Mouse (Mus musculus): ENCODE measurements around the gene Hoxc12. TPM values are rescaled to one million over a fixed set of nuclear protein-coding genes. Genes with fewer than 3 reads are reported as not detected.

Gene Hoxc12
- total and polyA plus RNA-seq, 3 experiments = not detected

DNA sequence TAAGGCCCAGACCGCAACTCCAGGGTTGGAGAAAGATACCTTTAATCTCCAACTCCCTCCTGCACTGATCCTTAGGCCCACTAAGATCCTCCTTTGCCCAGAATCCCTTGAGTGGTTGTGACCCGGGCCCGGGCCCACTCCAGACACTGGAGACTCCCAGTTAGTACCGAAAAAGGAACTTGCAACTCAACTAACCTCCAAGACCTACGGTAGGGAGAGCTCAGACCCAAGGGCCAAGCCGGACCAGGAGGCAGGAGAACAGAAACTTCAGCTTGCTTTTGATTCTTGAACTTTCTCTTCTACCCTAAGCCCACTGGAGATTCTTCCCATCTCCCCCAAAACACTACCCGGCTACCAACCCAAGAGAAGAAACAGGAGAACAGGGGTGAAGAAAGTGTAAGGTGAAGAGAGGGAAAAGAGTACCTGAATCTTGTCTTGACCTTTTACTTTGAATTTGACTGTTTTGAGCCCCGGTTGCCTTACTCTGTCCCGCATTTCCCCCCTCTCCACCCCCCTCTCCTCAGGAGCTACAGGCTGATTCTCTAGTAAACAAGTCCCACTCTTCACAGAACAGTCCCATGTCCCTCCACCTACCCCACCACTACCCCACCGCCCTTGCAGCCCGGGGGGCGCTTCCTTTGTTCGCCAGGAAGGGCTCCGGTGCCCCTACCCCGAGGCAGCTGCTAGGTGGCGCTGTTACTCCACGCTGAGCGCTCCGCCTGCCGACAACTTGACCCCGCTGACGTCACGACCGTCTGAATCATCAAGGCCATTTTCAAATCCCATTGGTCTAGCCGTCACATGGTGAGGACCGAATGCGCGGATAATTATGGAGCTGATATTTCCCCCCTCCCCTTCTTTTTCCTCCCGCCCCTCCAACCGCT is 29.6 kb downstream of the Hoxc12 start:
- peaks cover 12 to 17% of the 10 kb centered on the region in 2 experiments for H3K4me1 ChIP-seq (ENCODE audit: control insufficient read depth in 1 of 2, insufficient read depth in 2 of 2, low read length in 2 of 2)
- peak; percentile 100 for DNase-seq (ENCODE audit: low read depth, low spot score)
- H3K27ac ChIP-seq (ENCODE audit: control insufficient read depth, low read depth, low read length) = peak overlapping the region; percentile 25; the same call in 1 of the 2 replicates
- H3K79me2 ChIP-seq (ENCODE audit: control insufficient read depth, insufficient read depth, low read length, poor library complexity) = peaks cover 29% of the 10 kb centered on the region
- H3K9ac ChIP-seq (ENCODE audit: control insufficient read depth, low read depth, low read length, poor library complexity, severe bottlenecking) = peak overlapping the region; percentile 93
- no peaks in the 10 kb centered on the region for H3K9me3 ChIP-seq (replicated peaks; ENCODE audit: insufficient read depth, low read length)
- H3K4me3 ChIP-seq (ENCODE audit: control insufficient read depth in 1 of 2, insufficient read depth in 1 of 2, low read depth in 2 of 2, low read length in 2 of 2) = peak overlapping the region; percentile 84 to 97
- peaks cover 12 to 22% of the 10 kb centered on the region in 2 experiments for H3K27me3 ChIP-seq (ENCODE audit: control insufficient read depth in 1 of 2, insufficient read depth in 2 of 2, low read length in 2 of 2)
- H3K36me3 ChIP-seq (ENCODE audit: control insufficient read depth in 1 of 2, insufficient read depth in 2 of 2, low read length in 2 of 2) = peaks cover 0 to 18% of the 10 kb centered on the region in 2 experiments; a peak in 2 of 4 replicates
- TF ChIP-seq TAL1 (IDR thresholded peaks at IDR 0.05; ENCODE audit: low read length) = no peak
- peak; percentile 80 for TF ChIP-seq MYC (IDR thresholded peaks at IDR 0.05; ENCODE audit: low read depth, low read length)
- TF ChIP-seq ZMIZ1 (IDR thresholded peaks at IDR 0.05; ENCODE audit: low read depth, low read length) = no peak
- no peak for TF ChIP-seq TBP (IDR thresholded peaks at IDR 0.05; ENCODE audit: low read depth, low read length)
- peak; percentile 28; the same call in 1 of the 2 replicates for TF ChIP-seq GATA1 (IDR thresholded peaks at IDR 0.05; ENCODE audit: low read depth, low read length)
- TF ChIP-seq ETS1 (IDR thresholded peaks at IDR 0.05; ENCODE audit: low read depth, low read length) = peak; percentile 74; the same call in 1 of the 2 replicates
- no peak for TF ChIP-seq CHD1 (IDR thresholded peaks at IDR 0.05; ENCODE audit: low read depth, low read length)
- TF ChIP-seq ZNF384 (IDR thresholded peaks at IDR 0.05; ENCODE audit: low read depth, low read length) = no peak; the same call in 1 of the 2 replicates
- peak; percentile 53 for TF ChIP-seq ELF1 (IDR thresholded peaks at IDR 0.05; ENCODE audit: low read depth, low read length)
- TF ChIP-seq SMC3 (IDR thresholded peaks at IDR 0.05; ENCODE audit: low read depth, low read length) = peak; percentile 89
- peak in 1 of 2 experiments; percentile 35; a peak in 1 of 4 replicates for TF ChIP-seq EP300 (IDR thresholded peaks at IDR 0.05; ENCODE audit: low read depth in 1 of 2, low read length in 2 of 2)
- peak; percentile 100 for TF ChIP-seq RAD21 (IDR thresholded peaks at IDR 0.05; ENCODE audit: low read depth, low read length)
- TF ChIP-seq CTCF (IDR thresholded peaks at IDR 0.05 in 2 of 3, conservative IDR thresholded peaks at IDR 0.05 in 1 of 3; ENCODE audit: control insufficient read depth in 1 of 3, insufficient read depth in 1 of 3, low read depth in 2 of 3, low read length in 3 of 3, poor library complexity in 1 of 3, severe bottlenecking in 1 of 3) = peak; percentile 94 to 100 (median 100)
- TF ChIP-seq ZC3H11A (IDR thresholded peaks at IDR 0.05; ENCODE audit: low read depth, low read length) = peak; percentile 90
- TF ChIP-seq MAX (IDR thresholded peaks at IDR 0.05; ENCODE audit: low read length) = peak; percentile 80
- no peak; the same call in 1 of the 2 replicates for TF ChIP-seq MAZ (IDR thresholded peaks at IDR 0.05; ENCODE audit: low read depth, low read length)
- peak; percentile 84; the same call in 1 of the 2 replicates for TF ChIP-seq SIN3A (IDR thresholded peaks at IDR 0.05; ENCODE audit: low read length)
- TF ChIP-seq MYB (IDR thresholded peaks at IDR 0.05; ENCODE audit: low read depth, low read length) = no peak
- TF ChIP-seq UBTF (IDR thresholded peaks at IDR 0.05; ENCODE audit: borderline replicate concordance, insufficient read depth, low read depth, low read length) = no peak
- TF ChIP-seq JUND (IDR thresholded peaks at IDR 0.05; ENCODE audit: low read depth, low read length) = peak; percentile 88
- TF ChIP-seq POLR2AphosphoS2 (IDR thresholded peaks at IDR 0.05; ENCODE audit: low read length) = no peak
- TF ChIP-seq KAT2A (conservative IDR thresholded peaks at IDR 0.05; ENCODE audit: low read depth, low read length) = 0 out of 2 replicates have a peak, but pooled peaks have one; percentile 28
- TF ChIP-seq NRF1 (IDR thresholded peaks at IDR 0.05; ENCODE audit: insufficient read depth, low read depth, low read length, poor library complexity, severe bottlenecking) = peak; percentile 35; the same call in 1 of the 2 replicates
- TF ChIP-seq CHD2 (IDR thresholded peaks at IDR 0.05; ENCODE audit: low read length) = no peak
- no peak for TF ChIP-seq RCOR1 (IDR thresholded peaks at IDR 0.05; ENCODE audit: low read depth, low read length)
- peak; percentile 59; the same call in 1 of the 2 replicates for TF ChIP-seq BHLHE40 (IDR thresholded peaks at IDR 0.05; ENCODE audit: borderline replicate concordance, low read depth, low read length)
- no peak for TF ChIP-seq NELFE (IDR thresholded peaks at IDR 0.05; ENCODE audit: low read depth, low read length)
- TF ChIP-seq POLR2A (IDR thresholded peaks at IDR 0.05; ENCODE audit: control insufficient read depth in 1 of 2, insufficient read depth in 1 of 2, low read depth in 1 of 2, low read length in 2 of 2, poor library complexity in 1 of 2) = peak in 1 of 2 experiments; percentile 7; a peak in 1 of 4 replicates
- peak; percentile 95 for TF ChIP-seq USF1 (IDR thresholded peaks at IDR 0.05; ENCODE audit: low read depth, low read length)
- peak in 1 of 2 experiments; percentile 74; a peak in 1 of 4 replicates for TF ChIP-seq USF2 (IDR thresholded peaks at IDR 0.05; ENCODE audit: borderline replicate concordance in 1 of 2, insufficient read depth in 1 of 2, low read depth in 1 of 2, low read length in 2 of 2)
- no peak for TF ChIP-seq E2F4 (IDR thresholded peaks at IDR 0.05; ENCODE audit: borderline replicate concordance, low read depth, low read length)
- TF ChIP-seq POLR2AphosphoS5 (IDR thresholded peaks at IDR 0.05; ENCODE audit: borderline replicate concordance, low read depth, low read length) = no peak
- TF ChIP-seq MEF2A (IDR thresholded peaks at IDR 0.05; ENCODE audit: extremely low read depth, insufficient replicate concordance, low read depth, low read length, poor library complexity, severe bottlenecking) = no peak
- TF ChIP-seq GABPA (IDR thresholded peaks at IDR 0.05; ENCODE audit: low read depth, low read length) = peak; percentile 35; the same call in 1 of the 2 replicates

Measured in MEL (cell line).